Mouse (Mus musculus): ENCODE results near the gene Mgll.

The Mgll gene

DNA sequence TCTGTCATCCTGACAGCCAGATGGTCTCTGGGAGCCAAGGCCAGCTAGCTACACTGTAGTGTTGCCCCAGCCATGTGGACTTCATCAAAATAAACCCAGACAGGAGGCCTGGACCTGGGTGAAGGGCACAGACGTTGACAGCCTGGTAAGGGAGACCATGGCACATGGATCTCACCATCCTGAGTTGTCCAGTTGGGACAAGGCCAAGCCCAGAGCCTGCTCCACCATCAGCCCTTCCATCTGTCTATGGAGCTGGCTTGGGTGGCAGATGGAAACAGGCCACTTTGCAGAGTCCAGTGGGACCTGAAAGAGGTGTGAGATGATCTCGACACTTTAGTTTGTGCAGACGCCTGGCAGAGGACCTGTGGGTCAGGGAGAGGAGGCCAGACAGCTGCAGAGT, 76.5 kb downstream of the Mgll start:
- no peak for DNase-seq (ENCODE audit: low spot score)

DNA sequence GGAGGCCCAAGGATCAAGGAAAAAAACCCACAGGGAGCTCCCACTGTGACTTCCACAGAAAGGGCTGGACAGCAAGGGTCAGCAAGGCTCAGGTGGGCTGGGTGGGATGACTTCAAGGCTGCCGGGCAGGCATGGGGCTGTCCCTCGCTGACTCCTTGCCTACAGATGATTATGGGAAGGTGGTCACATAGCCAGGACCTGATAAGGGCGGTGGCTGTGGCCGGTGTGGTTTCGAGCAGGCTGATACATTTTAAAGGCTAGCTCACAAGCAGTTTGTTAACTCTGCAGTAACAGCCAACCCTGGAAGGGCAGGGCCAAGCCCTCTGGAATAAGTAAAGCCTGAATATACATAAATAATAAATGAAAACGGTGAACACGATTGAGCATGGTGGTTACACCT, 78.8 kb downstream of the Mgll start:
- DNase-seq (ENCODE audit: low spot score) = no peak

DNA sequence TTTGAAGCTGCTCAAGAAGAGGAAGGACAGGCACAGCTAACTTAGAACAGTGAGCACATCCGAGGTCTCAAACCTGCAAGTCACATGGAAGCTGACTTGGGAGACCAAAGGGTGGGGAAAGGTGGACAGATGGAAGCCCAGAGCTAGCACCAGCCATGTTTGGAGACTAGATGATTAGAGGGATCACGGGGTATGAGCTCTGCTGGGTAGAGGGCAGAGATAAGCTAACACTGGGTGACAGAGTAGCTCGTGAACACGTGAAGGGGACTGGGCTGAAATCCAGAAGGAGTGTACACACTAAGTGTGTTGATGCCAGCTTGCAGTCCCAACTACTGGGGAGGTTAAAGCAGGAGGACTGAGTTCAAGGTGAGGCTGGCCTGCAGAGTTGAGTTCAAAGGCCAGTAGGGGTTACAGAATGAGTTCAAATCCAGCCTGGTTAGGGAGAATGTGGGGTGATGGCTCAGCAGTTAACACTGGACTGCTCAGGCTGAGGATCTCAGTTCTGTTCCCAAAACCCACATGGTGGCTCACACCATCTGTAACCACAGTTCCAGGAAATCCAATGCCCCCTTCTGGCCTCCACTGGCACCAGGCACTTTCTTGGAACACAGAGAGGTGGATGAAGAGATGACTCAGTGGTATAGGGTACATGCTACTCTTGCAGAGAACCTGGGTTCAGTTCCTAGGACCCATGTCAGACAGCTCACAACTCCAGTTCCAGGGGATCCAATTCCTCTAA, 79.9 kb downstream of the Mgll start:
- DNase-seq (ENCODE audit: low spot score) = no peak

DNA sequence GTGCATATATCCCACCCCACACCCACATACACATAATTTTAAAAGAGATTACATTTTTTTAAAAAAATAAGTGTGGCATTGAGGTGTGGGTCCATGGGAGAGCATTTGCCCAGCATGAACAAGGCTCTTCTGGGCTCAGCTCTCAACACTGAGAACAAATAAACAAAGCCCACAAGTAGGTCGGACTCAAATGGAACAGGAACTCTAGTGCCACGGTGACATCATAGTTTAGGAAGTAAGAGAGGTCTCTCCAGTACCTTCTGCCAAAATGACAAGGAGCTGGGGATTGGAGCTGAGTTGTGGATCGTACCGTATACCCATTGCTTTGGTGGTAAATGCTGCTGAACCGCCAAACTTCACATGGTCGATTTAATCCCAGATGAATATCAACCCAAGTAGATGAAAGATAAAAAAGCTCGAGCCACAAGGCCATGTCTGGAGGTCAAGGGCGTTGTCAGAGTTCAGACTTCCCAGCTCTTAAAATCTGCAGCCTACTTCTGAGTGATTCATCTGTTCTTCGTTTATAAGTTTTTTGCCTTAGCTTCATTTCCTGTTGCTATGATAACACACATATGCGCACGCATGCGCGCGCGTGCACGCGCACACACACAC, 80.9 kb downstream of the Mgll start:
- DNase-seq (ENCODE audit: low spot score) = no peak

DNA sequence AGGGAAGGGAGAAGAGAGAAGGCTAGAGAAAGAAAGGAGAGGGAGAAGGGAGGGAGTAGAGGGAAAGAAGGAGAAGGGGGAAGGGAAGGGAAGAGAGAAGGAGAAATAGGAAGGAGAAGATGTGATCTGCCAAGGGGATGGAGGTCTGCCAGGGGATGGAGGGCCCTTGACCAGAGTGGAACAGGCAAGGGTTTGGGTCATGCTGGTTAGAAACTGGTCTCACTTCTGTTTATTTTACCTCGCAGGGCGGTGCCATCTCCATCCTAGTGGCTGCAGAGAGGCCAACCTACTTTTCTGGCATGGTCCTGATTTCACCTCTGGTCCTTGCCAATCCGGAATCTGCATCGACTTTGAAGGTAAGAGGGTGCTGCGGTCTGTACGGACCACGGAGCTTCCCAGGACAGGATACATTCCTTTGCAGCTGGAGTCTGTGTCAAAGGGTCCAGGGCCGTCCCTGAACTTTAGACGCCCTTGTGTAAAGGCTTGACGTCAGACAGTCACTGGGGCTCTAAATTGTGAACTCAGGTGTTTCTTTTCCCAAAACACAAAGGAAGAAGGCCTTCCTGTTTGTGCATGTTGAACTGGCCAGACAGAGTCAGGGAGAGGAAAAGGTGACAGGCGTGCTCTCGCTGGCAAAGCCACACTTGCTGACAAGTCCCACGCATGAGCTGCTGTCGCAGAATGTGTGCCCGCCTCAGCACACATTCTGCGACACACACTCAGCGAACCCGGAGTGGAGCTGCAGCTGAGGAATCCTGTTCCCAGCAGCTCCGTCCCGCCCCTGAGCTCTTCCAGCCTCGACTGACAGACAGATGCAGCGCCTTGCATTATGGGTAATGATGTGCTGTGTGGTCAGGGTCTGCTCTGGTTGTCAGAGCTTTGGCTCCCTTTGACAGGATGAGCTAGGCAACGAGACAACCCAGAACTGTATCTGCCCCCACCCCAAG, 85.2 kb downstream of the Mgll start:
- DNase-seq (ENCODE audit: low spot score) = no peak

DNA sequence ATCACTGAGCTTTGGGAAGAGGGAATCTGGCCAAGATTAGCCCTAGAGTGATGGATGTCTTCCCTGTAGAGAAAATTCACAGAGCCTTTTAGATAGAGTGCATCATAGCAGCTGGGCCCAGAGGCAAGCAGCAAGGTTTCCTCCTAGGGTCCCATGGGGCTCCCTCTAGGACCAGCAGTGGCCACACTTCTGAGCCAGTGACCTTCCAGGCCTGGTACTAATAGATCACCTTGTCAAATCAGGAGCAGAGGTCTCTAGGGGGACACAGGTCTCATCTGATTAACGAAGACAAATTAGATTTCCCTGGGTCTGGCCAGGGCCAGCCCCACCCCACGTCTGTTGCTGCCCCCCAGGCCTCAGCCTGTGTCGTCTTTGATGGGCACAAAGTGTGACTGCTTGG, 86.1 kb downstream of the Mgll start:
- no peak for DNase-seq (ENCODE audit: low spot score)

DNA sequence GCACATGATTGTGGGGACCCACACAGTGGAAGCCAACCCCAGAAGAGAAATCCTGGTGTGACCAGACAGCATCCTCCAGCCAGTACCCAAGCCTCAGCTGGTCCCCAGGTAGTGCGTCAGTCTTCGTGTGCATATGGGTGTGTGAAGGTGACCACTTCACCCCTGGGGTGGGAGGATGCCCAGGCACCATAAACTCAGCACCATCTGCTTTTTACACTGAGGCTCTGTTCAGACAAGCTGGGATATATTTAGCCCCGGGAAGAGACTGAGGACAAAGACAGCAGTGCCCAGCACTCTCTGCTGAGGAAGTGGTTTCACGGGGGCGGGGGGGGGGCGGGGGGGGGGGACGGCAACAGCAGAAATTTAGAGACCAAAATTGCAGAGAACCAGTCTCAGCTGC, 87.2 kb downstream of the Mgll start:
- DNase-seq (ENCODE audit: low spot score) = no peak

DNA sequence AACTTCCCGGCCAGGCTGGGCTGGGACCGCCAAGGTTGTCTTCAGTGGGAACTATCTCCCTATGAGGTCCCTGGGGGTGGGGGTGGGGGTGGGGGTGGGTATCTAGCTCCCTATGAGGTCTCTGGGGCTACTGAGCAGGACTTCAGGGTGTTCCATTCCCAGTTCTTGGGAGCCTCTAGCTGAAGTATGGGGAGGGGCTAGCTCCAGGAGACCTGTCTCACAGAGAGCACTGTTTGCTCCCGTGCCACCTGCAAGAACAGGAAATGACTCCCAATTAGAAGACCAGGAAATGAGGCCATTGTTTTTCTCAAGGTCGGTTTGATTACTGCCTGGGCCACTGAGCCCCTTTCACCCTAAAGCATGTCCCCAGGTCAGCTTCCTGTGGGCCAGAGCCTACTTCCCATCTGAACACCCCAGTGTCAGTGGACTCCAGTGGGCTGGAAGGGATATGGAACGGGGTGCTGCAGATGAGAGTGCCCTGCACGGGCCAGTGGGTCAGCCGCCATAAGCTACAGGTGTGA, 87.7 kb downstream of the Mgll start:
- no peak for DNase-seq (ENCODE audit: low spot score)

DNA sequence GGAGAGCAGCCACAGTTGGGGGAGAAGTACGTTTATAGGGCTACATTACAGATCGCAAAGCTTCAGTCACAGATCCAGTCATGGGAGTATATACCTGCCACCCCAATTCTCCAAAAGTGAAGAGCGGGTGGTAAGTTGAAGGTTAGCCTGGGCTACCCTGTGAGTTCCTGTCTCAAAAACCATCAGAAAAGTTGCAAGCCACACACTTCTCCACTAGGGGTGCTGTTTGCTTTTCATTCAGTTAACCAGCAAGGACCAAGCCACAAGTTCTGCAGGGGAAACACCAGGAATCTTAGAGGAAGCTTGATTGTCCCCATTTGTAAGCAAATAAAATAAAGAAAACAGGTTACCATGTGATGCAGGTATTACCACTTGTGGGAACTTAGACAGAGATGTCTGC, 88.7 kb downstream of the Mgll start:
- no peak for DNase-seq (ENCODE audit: low spot score)

DNA sequence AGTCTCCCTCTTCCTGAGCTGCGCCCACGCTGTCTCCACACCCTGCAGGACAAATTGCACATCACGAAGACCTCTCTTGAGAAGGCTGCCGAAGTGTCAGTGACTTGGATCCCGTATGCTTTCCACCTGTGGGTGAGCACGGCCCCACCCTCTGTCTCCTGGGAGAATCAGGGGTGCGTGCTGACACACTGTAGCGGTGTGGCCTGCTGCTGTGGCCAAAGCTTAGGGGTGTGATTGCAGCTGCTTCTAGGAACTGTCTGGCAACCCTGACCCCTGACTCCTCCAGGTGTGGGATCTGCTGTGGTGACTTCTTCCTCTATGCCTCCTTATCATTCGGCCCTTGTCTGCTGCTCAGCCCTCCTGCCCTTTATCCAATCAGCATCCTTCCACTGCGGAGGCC, 89.6 kb downstream of the Mgll start:
- DNase-seq (ENCODE audit: low spot score) = no peak

DNA sequence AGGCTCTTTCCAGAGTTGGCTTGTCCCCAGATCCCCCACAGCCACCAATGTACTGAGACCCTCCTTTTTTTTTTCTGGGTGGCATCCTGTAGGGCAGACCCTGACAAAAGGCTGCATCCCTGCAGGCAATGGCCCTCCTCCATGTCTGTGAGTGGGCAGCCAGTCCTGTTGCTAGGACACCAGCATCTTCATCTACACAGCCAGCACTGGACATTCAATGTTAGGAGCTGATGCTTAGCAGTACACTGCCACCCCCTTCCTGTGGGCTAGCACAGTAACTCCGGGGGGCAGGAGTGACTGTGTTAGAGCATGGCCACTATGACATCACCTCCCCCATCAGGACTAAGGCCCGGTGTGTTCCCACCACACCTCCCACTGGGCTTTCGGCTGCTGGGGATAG, 90.8 kb downstream of the Mgll start:
- no peak for DNase-seq (ENCODE audit: low spot score)

DNA sequence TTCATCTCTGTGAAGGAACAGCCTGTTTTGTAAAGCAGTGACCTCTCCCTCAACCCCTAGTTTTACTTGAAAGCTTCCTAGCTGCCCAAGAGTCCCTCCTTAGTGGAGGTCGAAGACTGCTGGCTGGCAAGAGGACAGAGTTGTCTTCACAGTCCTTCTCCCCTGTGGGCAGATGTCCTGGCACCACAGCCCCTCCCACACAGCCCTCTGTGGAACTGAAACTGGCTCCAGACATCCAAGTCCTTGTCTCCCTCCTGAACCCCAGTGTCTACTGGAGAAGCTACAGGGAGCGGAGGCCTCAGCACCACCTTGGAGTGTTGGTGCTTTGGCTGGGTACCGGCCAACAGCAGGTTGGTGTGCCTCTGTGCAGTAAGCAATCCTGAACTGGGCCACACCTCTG, 91.3 kb downstream of the Mgll start:
- DNase-seq (ENCODE audit: low spot score) = no peak

DNA sequence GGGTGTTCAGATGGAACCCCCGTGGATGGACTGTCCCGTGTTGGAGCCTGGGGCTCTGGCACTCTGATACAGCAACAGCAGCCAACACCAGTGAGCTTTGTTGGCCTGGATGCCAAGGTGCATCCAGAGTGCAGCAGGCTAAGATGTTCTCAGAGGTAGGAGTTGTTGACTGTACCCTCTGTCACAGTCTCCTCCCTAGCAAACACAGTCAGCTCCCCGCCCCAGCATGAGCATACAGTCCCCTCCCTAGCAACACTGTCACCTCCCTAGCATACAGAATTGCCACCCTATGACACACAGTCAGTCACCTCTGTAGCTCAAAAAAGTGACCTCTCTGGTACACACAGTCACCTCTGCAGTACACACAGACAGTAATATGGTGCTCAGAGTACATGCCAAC, 92.7 kb downstream of the Mgll start:
- no peak for DNase-seq (ENCODE audit: low spot score)

DNA sequence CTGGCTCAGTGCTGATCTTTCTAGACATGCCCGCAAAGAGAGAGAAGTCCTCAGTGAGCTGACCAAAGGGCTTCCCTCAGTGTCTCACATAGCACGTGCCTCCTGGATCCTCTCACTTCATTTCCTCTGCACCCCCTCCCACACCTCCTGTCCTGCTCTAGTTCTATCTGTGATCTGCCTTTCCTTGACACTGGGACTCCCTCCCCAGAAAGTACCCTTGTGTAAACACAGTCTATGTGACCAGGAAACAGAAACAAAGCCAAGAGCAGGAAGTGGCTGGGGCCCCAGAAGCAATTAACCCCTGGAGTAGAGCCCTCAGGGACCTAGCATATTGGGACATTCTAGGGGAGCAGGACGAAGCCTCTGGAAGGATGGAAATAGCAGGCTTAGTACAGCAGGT, 96.6 kb downstream of the Mgll start:
- DNase-seq (ENCODE audit: low spot score) = no peak

DNA sequence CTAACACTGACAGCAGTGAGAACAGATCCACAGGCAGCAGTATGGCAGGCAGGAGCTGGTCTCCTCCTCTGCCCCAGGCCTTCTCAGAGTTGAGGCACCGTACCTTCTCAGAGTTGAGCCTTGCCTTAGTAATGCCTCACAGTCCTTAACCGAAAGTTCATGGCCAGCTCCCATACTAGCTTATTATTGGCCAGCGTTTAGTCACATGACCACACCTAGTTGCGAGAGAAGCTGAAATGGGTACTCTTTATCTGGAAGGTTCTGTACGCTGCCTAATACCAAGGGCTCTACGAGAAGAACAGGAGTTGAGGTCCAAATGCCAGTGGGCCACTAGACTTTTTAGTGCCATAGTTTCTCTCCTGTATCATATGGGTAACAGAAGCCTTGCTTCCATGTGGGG, 97.1 kb downstream of the Mgll start:
- DNase-seq (ENCODE audit: low spot score) = no peak

DNA sequence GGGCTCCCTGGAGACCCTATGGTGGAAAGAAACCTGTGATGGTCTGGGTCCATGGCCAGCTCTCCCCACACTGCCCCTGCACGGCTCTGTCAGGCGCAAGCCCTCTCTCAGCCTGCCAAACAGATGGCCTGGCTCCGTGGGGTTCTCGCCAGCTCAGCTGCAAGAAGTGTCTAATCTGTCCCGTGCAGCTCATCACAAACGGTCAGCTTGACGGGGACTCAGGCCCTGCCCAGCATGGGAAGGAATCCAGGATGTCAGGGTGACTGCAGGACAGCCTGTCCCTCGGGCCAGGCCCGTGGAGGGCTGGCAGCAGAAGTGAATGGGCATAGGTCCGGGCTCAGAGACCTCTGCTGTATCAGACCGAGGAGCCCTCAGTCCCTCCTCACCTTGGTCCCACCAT, 97.7 kb downstream of the Mgll start:
- no peak for DNase-seq (ENCODE audit: low spot score)

DNA sequence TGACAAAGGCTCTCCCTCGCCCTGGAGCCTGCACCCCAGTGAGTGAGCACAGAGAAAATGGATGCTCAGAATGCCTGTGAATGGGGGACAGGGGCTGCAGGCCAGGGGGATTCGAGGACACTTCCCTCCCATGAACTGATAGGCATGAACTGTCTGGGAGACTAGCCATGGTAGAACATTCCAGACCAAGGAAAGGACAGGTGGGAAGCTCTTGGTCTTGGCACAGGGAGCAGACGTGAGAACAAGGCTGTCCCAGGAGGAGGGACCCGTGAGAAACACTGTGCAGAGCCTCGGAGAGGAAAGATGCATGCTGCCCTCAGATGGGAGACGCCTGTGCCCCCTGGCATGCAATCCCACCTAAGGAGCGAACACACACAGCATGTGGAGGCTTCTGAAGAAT, 100.0 kb downstream of the Mgll start:
- no peak for DNase-seq (ENCODE audit: low spot score)

DNA sequence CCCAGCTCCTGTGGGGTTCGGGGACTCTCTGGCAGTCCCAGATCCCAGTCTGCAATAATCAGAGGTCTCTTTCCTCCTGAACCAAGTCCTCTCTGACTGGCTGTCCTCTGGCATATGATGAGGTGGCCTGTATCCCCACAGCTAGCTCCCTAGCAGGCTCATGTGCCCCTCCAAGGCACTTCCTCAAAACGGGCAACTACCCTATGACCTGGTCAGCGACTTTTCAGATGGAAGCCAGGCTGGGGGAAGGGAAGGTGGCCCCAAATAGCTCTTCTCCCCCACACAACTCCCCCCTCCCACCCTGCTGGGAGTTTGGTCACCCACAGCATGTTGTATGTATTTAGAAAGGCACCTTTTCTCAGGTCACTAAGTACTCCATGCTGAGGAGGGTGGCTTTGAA, 101.9 kb downstream of the Mgll start:
- no peak for DNase-seq (ENCODE audit: low spot score)

DNA sequence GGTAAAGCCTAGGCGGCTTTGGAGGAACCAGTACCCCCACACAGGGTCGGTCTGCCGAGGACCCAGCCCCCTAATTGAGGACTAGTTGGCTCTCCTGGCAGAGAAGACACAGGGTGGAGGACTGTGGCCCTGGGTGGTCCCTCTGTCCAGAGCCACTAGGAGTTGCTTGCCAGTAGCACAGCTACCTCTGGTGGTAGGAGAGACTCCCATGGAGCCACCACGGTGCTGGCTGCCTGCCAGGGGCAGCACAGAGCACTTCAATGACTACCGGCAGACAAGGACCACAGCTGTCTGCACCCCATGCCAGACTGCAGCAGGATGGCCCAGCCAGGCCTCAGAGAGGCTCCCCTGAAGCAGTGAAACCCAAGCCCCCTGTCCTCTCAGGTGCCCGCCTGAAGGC, 102.3 kb downstream of the Mgll start:
- DNase-seq (ENCODE audit: low spot score) = peak; percentile 47

DNA sequence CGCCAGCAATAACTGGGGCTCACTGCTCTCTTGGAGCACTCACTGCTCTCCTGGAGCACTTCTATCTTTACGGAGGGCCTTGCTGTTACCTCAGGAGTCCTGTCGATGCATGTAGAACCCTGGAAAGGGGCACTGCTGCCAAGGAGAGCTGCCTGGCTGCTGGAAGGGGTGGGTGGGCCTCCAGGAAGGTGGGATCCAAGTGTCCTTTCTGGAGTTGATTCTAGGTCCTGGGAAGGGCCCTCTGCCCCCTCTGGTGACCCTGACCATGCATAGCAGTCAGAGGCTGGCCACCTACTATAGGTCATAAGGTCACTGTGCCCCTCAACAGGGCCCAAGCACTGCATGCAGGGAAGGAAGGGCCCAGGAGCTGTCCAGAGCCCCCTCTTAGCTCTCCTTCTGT, 102.8 kb downstream of the Mgll start:
- DNase-seq (ENCODE audit: low spot score) = no peak

DNA sequence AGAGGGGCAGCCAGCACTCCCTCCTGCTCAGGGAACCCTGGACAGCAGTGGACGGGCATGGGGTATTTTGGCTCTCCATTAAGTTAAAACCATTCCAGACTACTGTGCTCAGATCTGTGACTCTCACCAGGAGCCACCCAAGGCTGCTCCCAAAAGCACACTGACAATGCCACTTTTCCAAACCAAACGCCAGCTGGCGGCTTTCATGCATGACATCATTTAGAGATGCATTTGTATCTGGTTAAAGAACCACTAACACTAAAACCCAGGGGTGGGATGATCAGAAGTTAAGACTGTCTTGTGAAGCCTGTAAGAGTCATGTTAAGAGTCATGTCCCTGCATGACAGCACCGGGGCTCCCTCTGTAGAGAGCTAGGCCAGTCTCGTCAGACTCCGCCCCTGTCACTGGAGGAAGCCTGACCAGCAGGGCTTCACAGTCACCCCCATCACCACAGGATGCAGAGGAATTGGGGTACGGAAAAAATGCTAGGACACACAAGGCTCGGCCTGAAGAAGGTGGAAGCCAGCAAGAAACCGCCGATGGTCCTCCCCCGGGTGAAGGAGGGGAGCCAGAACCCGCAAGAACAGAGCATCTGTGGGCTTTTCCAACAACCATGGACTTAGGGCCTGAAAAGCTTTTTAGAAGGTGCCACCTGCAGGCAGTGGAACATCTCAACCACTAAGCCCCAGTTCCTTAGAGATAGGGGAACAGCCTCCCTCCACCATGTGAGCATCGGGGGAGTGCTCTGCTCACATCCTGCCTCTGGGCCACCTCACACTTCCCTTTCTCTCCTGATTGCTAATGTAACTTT, 103.4 kb downstream of the Mgll start:
- no peak for DNase-seq (ENCODE audit: low spot score)

Measured in urinary bladder, postnatal 14 days (tissue).